ENCODE assay signal across 1 mouse cellular context in genomic region chr1:79806865-79807264, GRCm38 (mm10).
TF ChIP-seq lines count a peak whose summit lies in the region.

No protein-coding gene starts in this region.

TF ChIP-seq in MEL, 35 proteins besides CTCF, POLR2A, EP300 and RAD21:
- TF ChIP-seq UBTF (IDR thresholded peaks at IDR 0.05; ENCODE audit: borderline replicate concordance, insufficient read depth, low read depth, low read length) = no peak
- no peak for TF ChIP-seq NRF1 (IDR thresholded peaks at IDR 0.05; ENCODE audit: insufficient read depth, low read depth, low read length, poor library complexity, severe bottlenecking)
- TF ChIP-seq TAL1 (IDR thresholded peaks at IDR 0.05; ENCODE audit: low read length) = no peak
- no peak for TF ChIP-seq BHLHE40 (IDR thresholded peaks at IDR 0.05; ENCODE audit: borderline replicate concordance, low read depth, low read length)
- no peak for TF ChIP-seq MYB (IDR thresholded peaks at IDR 0.05; ENCODE audit: low read depth, low read length)
- TF ChIP-seq ZNF384 (IDR thresholded peaks at IDR 0.05; ENCODE audit: low read depth, low read length) = no peak
- no peak for TF ChIP-seq SMC3 (IDR thresholded peaks at IDR 0.05; ENCODE audit: low read depth, low read length)
- TF ChIP-seq CHD1 (IDR thresholded peaks at IDR 0.05; ENCODE audit: low read depth, low read length) = no peak
- no peak for TF ChIP-seq NELFE (IDR thresholded peaks at IDR 0.05; ENCODE audit: low read depth, low read length)
- no peak for TF ChIP-seq GABPA (IDR thresholded peaks at IDR 0.05; ENCODE audit: low read depth, low read length)
TF ChIP-seq in MEL: peak in this region for 0.
